Mouse (Mus musculus) monocyte, adult 5-6 weeks (primary cell): ENCODE results near the gene Olfr646. TPM values are rescaled to one million over a fixed set of nuclear protein-coding genes. Genes with fewer than 3 reads are reported as not detected.

Experiments
- ATAC-seq: fragments of 153-309, 156-312 bp; replicated peaks from 2 replicates; pipeline ENCODE4 v1.8.0; 2017; ENCODE audit warnings: mild to moderate bottlenecking; ENCODE audit not compliant: low TSS enrichment, insufficient number of reproducible peaks, severe bottlenecking, poor library complexity, low FRiP score
- total RNA-seq: library from RNA; stranded (forward); fragments of 200-1000, 200-491, 200-594 nt; gene quantifications from 3 replicates; pipeline ENCODE4 v1.2.3, GENCODE M21; 2017

The Olfr646 gene
- not detected in 3 replicates for total RNA-seq

DNA sequence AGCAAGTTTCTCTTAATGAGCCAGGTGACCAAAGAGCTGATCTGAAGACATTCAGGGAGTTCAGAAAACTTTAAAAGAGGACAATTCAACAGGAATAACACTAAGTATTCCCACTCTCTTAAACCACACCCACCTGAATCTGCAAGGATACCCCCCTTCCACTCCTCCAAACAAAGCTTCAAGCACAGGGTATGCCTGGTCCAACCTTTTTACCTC, at the start of gene Olfr646:
TSS of gene Olfr646 (plus strand) at position 117 of the 216 bp plus-strand sequence.
- no peak for ATAC-seq

DNA sequence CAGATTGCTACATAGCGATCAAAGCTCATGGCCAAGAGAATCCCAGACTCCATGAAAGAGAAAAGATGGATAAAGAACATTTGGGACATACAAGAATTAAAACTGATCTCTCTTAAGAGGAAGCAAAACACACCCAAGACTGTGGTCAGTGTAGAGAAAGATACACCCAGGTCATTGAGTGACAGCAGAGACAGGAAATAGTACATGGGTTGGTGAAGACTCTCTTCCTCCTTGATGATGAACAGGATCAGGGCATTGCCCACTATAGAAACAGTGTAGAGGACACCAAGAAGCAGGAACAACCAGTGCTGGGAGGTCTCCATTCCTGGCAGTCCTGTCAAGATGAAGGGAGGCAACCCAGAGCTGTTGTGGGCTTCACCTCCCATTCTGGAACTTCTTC, 45.5 kb upstream of the Olfr646 start:
- ATAC-seq = no peak

DNA sequence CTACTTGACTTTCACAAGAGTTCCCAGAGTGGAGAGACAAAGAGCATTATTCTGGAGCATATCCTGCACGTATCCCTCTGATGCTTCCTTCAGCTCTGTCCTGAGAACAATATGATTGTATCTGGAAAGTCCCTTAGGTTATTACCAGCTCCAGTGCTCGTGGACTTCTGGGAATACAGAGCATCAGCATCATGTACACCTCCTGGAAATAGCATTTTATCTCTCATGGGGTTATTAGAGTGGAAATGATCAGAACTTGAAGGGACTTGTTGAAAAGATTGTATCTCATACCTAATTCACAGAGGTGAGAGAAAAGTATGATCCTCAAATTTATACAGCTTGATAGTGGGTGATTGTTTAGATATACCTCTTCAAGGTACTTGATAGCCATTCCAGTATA, 43.3 kb upstream of the Olfr646 start, which contains the start of gene 4930516K23Rik:
TSS of gene 4930516K23Rik (minus strand) at position 101 of the 400 bp plus-strand sequence.
- ATAC-seq = no peak

DNA sequence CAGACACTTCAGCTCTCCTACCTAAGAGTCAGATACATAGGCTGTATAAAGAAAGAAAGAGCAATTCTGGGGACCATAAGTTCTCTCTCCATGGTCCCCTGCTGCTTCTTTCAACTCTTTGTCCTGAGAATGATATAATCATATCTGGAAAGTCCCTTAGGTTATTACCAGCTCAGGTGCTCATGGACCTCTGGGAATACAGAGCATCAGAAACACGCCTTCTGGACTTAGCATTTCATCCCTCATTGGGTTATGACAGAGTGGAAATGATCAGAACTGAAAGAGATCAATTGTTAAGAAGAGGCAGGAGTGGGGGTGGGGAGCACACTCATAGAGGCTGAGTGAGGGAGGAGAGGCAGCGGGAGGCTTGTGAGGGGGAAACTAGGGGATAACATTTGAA, 32.9 kb upstream of the Olfr646 start, which contains the start of gene Olfr644:
TSS of gene Olfr644 (minus strand) at position 101 of the 400 bp plus-strand sequence.
- no peak for ATAC-seq

DNA sequence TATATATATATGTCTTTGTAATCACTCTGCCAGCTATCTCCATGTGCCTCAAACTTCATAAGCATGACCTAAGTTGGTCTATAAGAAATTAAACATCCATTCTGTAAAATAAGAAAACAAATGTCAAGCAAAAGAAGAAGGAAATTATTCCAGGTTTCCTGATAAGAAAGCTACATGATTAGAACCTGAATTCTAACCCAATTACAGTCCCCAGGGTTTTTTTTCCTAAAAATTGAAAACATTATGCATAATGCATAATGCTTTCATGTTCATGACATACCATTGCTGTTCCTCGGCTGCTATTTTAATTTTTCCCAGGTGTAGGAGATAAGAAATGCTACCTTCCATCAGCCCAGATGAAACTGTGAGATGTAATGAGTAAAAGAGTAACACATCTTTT, 19.3 kb upstream of the Olfr646 start, which contains the start of gene Olfr645:
TSS of gene Olfr645 (minus strand) at position 101 of the 400 bp plus-strand sequence.
- no peak for ATAC-seq

DNA sequence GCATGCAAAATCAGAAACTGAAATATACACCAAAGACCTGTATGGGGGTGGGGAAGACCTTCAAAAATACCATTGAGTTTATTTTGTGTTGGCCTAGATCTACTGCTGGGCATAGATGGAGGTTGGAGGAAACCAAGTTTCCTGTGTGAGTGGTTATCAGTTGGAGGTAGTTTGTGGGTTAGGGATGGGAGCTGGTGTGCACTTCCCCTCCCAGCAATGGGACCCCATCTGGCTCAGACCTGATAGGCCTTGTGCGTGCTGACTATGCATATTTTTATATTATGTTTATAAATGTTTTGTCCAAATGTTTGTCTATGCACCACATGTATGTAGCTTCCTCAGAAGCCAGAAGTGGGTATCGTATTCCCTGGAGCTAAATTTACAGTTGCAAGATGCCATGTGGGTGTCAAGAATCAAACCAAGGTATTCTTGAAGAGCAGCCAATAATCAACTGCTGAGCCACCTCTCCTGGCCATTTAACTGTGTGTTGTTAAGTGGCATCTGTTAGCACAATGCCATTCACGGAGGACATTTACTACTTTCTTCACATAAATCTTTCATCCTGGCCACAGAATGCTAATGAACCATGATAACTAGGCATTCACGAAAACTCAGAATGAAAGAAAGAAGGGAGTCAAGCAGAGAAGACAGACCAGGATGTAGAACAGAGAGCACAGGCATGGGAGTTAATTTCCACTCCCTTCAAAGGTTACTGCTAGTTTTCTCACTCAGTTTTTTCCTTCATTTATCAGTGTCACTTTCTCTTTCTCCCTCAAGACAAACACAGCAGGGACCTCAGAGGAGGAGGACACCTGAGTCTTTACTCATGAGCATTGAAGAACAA, 538 bp upstream of the Olfr646 start:
- no peak for ATAC-seq

DNA sequence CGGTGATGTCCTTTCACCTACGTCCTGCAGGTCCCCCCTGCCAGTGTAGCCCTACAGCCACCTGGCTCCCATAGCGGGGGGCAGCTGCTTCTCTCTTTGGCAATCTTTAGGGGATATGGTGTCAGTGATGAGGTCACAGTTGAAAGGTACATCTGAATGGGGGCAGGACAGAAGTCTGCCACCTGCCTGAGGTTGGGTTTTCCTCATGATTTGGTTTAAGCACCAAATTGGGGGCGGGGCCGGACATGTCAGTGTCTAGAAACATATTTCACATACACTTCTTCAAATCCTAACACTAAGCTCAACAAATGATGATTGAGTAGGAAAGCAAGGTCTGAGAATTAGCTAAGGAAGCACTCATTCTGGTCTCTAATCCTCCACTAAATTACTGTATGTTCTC, 25.1 kb downstream of the Olfr646 start, which contains the start of gene Ubqln5:
TSS of gene Ubqln5 (minus strand) at position 101 of the 400 bp plus-strand sequence.
- no peak for ATAC-seq

DNA sequence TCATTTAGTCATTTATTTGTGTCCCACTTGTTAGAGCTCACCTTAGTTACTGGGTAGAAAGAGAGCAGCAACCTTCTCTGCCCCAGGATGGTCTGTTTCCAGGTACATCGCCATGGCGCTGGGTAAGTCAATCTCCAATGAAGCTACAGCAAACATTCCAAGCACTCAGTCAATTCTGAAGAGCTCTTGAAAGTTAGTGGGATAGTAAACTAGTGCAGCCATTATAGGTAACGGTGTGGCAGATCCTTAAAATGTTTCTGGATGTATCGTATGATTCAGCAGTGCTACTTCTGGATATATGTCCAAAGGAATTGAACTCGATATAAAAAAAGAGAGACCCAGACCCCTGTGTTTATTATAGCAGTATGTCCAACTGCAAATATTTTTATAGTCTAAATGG, 32.6 kb downstream of the Olfr646 start, which contains the start of gene Olfr643:
TSS of gene Olfr643 (minus strand) at position 101 of the 400 bp plus-strand sequence.
- no peak for ATAC-seq

DNA sequence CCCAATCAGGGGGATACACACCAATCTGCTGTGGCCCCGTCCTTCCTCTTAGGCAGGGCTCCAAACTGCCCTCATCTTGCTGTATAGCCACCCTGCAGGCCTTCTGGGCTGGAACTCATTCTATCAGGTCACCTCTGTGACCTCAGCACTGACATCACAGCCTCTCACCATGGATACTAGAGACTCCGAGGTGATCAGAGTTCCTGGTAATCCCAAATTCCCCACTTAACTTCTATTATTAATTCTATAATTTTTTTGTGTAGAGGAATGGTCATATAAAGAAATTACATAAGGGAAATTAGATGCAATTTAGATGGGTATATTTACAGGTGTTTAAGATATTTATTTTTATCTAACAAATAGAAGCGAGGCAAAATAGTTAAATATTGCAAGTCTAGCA, 38.5 kb downstream of the Olfr646 start, which contains the start of gene Ubqln3:
TSS of gene Ubqln3 (minus strand) at position 101 of the 400 bp plus-strand sequence.
- no peak for ATAC-seq

DNA sequence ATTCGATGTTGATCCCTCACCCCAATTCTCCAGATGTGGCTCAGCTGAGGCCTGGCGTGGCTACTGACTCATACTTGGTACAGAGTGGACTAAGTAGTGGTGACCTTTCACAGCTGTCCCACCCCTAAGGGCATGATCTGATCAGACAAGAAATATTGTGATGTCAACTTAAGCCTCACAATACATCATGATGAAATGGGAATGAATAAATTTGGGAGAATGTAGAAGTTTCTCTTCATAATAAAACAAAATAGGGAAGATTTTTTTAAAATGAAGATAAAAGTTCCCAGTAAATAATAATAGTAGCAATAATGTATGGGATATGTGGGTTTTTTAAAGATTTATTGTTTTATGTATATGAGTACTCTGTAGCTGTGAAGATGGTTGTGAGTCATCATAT, 45.8 kb downstream of the Olfr646 start, which contains the start of gene Ubqlnl:
TSS of gene Ubqlnl (minus strand) at position 101 of the 400 bp plus-strand sequence.
- ATAC-seq = no peak

Other genes with a start within 250 kb of the Olfr646 start
- not detected in 3 replicates for gene Olfr66, start 218.6 kb upstream of the Olfr646 start, total RNA-seq
- not detected in 3 replicates for gene Olfr64, start 210.4 kb upstream of the Olfr646 start, total RNA-seq
- not detected in 3 replicates for gene Olfr65, start 201.4 kb upstream of the Olfr646 start, total RNA-seq
- not detected in 3 replicates for gene Olfr631, start 176.0 kb upstream of the Olfr646 start, total RNA-seq
- not detected in 3 replicates for gene Olfr632, start 170.5 kb upstream of the Olfr646 start, total RNA-seq
- not detected in 3 replicates for gene Olfr633, start 160.4 kb upstream of the Olfr646 start, total RNA-seq
- 0.11 TPM in 1 of 3 replicates, not detected in the others for gene Olfr635, start 133.7 kb upstream of the Olfr646 start, total RNA-seq
- not detected in 3 replicates for gene Olfr638, start 106.1 kb upstream of the Olfr646 start, total RNA-seq
- gene Olfr639, start 87.6 kb upstream of the Olfr646 start, total RNA-seq = not detected in 3 replicates
- not detected in 3 replicates for gene Olfr640, start 79.3 kb upstream of the Olfr646 start, total RNA-seq
- gene Olfr641, start 69.4 kb upstream of the Olfr646 start, total RNA-seq = not detected in 3 replicates
- not detected in 3 replicates for gene Olfr642, start 52.2 kb upstream of the Olfr646 start, total RNA-seq
- gene 4930516K23Rik, start 43.4 kb upstream of the Olfr646 start, total RNA-seq = not detected in 3 replicates
- not detected in 3 replicates for gene Olfr644, start 33.0 kb upstream of the Olfr646 start, total RNA-seq
- not detected in 3 replicates for gene Olfr645, start 19.4 kb upstream of the Olfr646 start, total RNA-seq
- gene Ubqln5, start 25.0 kb downstream of the Olfr646 start, total RNA-seq = not detected in 3 replicates
- gene Olfr643, start 32.5 kb downstream of the Olfr646 start, total RNA-seq = not detected in 3 replicates
- gene Ubqln3, start 38.4 kb downstream of the Olfr646 start, total RNA-seq = 0.21 TPM in 1 of 3 replicates, not detected in the others
- gene Ubqlnl, start 45.7 kb downstream of the Olfr646 start, total RNA-seq = not detected in 3 replicates
- gene Olfm5, start 60.0 kb downstream of the Olfr646 start, total RNA-seq = not detected in 3 replicates
- not detected in 3 replicates for gene Olfr648, start 78.5 kb downstream of the Olfr646 start, total RNA-seq
- not detected in 3 replicates for gene Olfr649, start 91.1 kb downstream of the Olfr646 start, total RNA-seq
- gene Trim6, start 113.9 kb downstream of the Olfr646 start, total RNA-seq = 0.21 to 1.6 TPM in 2 of 3 replicates, not detected in the other
- 41.8 to 60.5 TPM (median 42.8 TPM) in 3 replicates for gene Trim34a, start 139.6 kb downstream of the Olfr646 start, total RNA-seq
- 16.7 to 39.3 TPM (median 25.4 TPM) in 3 replicates for gene Trim5, start 183.2 kb downstream of the Olfr646 start, total RNA-seq
- 151 to 341 TPM (median 152 TPM) in 3 replicates for gene Trim12a, start 210.6 kb downstream of the Olfr646 start, total RNA-seq
- 1.6 to 6.2 TPM (median 1.8 TPM) in 3 replicates for gene Trim34b, start 224.6 kb downstream of the Olfr646 start, total RNA-seq
- 38.3 to 79.6 TPM (median 51.5 TPM) in 3 replicates for gene Trim12c, start 248.5 kb downstream of the Olfr646 start, total RNA-seq